Mouse (Mus musculus): ENCODE measurements around the gene Smox.

DNA sequence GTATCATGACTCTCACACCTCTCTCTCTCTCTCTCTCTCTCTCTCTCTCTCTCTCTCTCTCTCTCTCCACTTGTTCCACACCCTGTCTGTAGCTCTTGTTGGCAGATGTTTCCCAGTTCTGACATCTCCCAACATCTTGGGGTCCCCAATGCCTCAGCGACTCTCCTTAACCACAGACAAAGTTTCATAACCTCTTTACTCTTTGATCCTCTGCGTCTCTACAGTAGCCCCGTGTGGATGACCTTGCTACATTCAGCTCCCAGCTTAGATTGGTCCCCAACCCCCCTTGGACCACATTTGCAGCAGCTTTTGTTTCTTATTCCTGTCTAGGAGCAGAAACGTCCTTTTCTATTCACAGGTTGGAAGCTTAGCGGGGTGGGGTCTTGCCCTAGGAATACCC lies 41.6 kb upstream of the Smox start:
- no peak for TF ChIP-seq CTCF (IDR thresholded peaks at IDR 0.05; ENCODE audit: low read depth)
- TF ChIP-seq EP300 (IDR thresholded peaks at IDR 0.05; ENCODE audit: low read depth): no peak

All from liver, embryonic 14.5 days (tissue).